ENCODE assay signal across 8 mouse cellular contexts in the genomic region with DNA sequence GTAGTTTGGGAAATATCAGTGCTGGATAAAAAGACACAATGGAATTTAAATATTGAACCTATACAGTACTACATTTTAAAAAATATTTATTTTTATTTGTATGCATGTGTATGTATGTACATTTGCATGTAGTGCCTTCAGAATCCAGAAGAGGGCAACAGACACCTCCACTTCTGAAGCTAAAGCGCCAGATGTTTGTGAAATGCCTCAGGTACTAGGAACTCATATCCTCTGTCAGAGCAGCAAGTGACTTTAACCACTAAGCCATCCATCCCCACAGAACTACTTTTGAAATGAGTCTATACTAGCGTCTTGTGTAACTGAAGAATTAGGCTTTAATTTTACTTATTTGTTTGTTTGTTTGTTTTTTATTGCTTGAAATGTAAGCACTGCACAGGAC.
DNase-seq lines count a peak whose midpoint lies in the region; ATAC-seq and TF ChIP-seq lines count a peak whose summit lies in the region.

No protein-coding gene starts in this region.

- TF ChIP-seq CTCF in heart, adult 2 months (IDR thresholded peaks at IDR 0.05): peak; percentile 91
- TF ChIP-seq CTCF in cortical plate, adult 2 months (IDR thresholded peaks at IDR 0.05; ENCODE audit: extremely low read depth, insufficient read depth, low read length): peak; percentile 55; the same call in 1 of the 2 replicates
- peak; percentile 80 for TF ChIP-seq CTCF in stomach, postnatal 0 days (IDR thresholded peaks at IDR 0.05; ENCODE audit: low read depth)

- 43% methylated on average over 2 of the region's 2 CpGs for WGBS in heart, adult 2 months
- WGBS in heart, embryonic 10.5 days: 35% methylated on average over 2 of the region's 2 CpGs
- WGBS in stomach, postnatal 0 days: 43% methylated on average over 2 of the region's 2 CpGs

- H3K4me1 ChIP-seq in heart, adult 2 months (ENCODE audit: control insufficient read depth, insufficient read depth, low read length): no peaks in the 10 kb centered on the region
- H3K4me1 ChIP-seq in heart, embryonic 10.5 days: no peaks in the 10 kb centered on the region
- no peaks in the 10 kb centered on the region for H3K4me1 ChIP-seq in cortical plate, adult 2 months (ENCODE audit: control insufficient read depth, insufficient read depth, low read length)
- no peaks in the 10 kb centered on the region for H3K4me1 ChIP-seq in stomach, postnatal 0 days (replicated peaks; ENCODE audit: control insufficient read depth, insufficient read depth)

- H3K4me3 ChIP-seq in heart, adult 2 months: no peak overlapping the region
- no peak overlapping the region for H3K4me3 ChIP-seq in heart, embryonic 10.5 days
- H3K4me3 ChIP-seq in cortical plate, adult 2 months (ENCODE audit: insufficient read depth, low read length): no peak overlapping the region
- no peak overlapping the region for H3K4me3 ChIP-seq in stomach, postnatal 0 days (ENCODE audit: low read depth, low read length)

- H3K4me2 ChIP-seq in stomach, postnatal 0 days (replicated peaks; ENCODE audit: low read depth): no peak overlapping the region

- H3K9me3 ChIP-seq in heart, embryonic 10.5 days: no peaks in the 10 kb centered on the region
- no peaks in the 10 kb centered on the region for H3K9me3 ChIP-seq in stomach, postnatal 0 days (ENCODE audit: control insufficient read depth, low read length)

- TF ChIP-seq EP300 in heart, adult 2 months (IDR thresholded peaks at IDR 0.05; ENCODE audit: insufficient read depth, low read depth, low read length): no peak
- TF ChIP-seq EP300 in stomach, postnatal 0 days (optimal IDR thresholded peaks at IDR 0.05): no peak

- H3K27me3 ChIP-seq in heart, adult 2 months (ENCODE audit: control insufficient read depth, insufficient read depth, low read length): no peaks in the 10 kb centered on the region
- H3K27me3 ChIP-seq in heart, embryonic 10.5 days (ENCODE audit: insufficient read depth, poor library complexity, severe bottlenecking): no peaks in the 10 kb centered on the region
- no peaks in the 10 kb centered on the region for H3K27me3 ChIP-seq in stomach, postnatal 0 days (ENCODE audit: control insufficient read depth, insufficient read depth, low read length)

- H3K27ac ChIP-seq in heart, adult 2 months: no peak overlapping the region
- no peak overlapping the region for H3K27ac ChIP-seq in heart, embryonic 10.5 days
- no peak overlapping the region for H3K27ac ChIP-seq in cortical plate, adult 2 months (ENCODE audit: insufficient read depth, low read length)
- H3K27ac ChIP-seq in stomach, postnatal 0 days (replicated peaks): no peak overlapping the region

- no peaks in the 10 kb centered on the region for H3K36me3 ChIP-seq in heart, adult 2 months (ENCODE audit: control insufficient read depth, insufficient read depth, low read length)
- H3K36me3 ChIP-seq in heart, embryonic 10.5 days: no peaks in the 10 kb centered on the region
- H3K36me3 ChIP-seq in stomach, postnatal 0 days (ENCODE audit: control insufficient read depth, insufficient read depth, low read length): no peaks in the 10 kb centered on the region

- H3K9ac ChIP-seq in heart, adult 2 months (ENCODE audit: low read depth, low read length): no peak overlapping the region
- H3K9ac ChIP-seq in stomach, postnatal 0 days (ENCODE audit: low read length): no peak overlapping the region

- no peak for TF ChIP-seq POLR2A in heart, adult 2 months (IDR thresholded peaks at IDR 0.05; ENCODE audit: insufficient read depth, low read depth, low read length)
- TF ChIP-seq POLR2A in cortical plate, adult 2 months (IDR thresholded peaks at IDR 0.05; ENCODE audit: extremely low read depth, insufficient read depth, low read length): no peak

- intact Hi-C loops in heart, adult 2 months (cut with DNase I): loop anchor here (1.0 kb wide), 1 partner anchor 150 kb away; no protein-coding TSS in a partner anchor

- no peak for DNase-seq in heart, adult 2 months
- no peak for DNase-seq in heart, embryonic 10.5 days (ENCODE audit: low spot score)
- DNase-seq in urinary bladder, postnatal 14 days (ENCODE audit: low spot score): peak; percentile 25
- DNase-seq in urinary bladder, adult 2 months (ENCODE audit: low spot score): no peak
- peak; percentile 56 for DNase-seq in kidney, postnatal 14 days
- no peak for DNase-seq in stomach, postnatal 0 days (ENCODE audit: low spot score)
- no peak for DNase-seq in urinary bladder, postnatal 10 days (ENCODE audit: low spot score)

- no peaks in the 10 kb centered on the region for H3K79me2 ChIP-seq in heart, adult 2 months (replicated peaks; ENCODE audit: control insufficient read depth, insufficient read depth, low read length)

- no peak for ATAC-seq in stomach, postnatal 0 days (ENCODE audit: low FRiP score, low TSS enrichment)

Comparison
In these comparisons a context has a peak if more than half of its experiments do, and no peak if none do; other contexts are left out.
1. DNase-seq: peak in urinary bladder, postnatal 14 days (single experiment) and kidney, postnatal 14 days (single experiment); none in heart, adult 2 months (0 of 2), heart, embryonic 10.5 days (single experiment), urinary bladder, adult 2 months (single experiment), stomach, postnatal 0 days (single experiment) and urinary bladder, postnatal 10 days (single experiment).
2. Peak in every context shown above with its lines, with median percentiles within 50 percentile points of each other: CTCF ChIP-seq.